Mouse (Mus musculus): ENCODE data around the gene Zfp954. TPM values are rescaled to one million over a fixed set of nuclear protein-coding genes. Genes with fewer than 3 reads are reported as not detected.
"Not testable (repeated sequence)": the region's sequence is repeated elsewhere in the genome, so short reads cannot be mapped to it uniquely, and the experiment has no call there.

Zfp954 gene
- polyA plus RNA-seq (2012; ENCODE audit: insufficient read depth, insufficient read length, missing spikeins) = 10.4 and 11.0 TPM in 2 replicates

DNA sequence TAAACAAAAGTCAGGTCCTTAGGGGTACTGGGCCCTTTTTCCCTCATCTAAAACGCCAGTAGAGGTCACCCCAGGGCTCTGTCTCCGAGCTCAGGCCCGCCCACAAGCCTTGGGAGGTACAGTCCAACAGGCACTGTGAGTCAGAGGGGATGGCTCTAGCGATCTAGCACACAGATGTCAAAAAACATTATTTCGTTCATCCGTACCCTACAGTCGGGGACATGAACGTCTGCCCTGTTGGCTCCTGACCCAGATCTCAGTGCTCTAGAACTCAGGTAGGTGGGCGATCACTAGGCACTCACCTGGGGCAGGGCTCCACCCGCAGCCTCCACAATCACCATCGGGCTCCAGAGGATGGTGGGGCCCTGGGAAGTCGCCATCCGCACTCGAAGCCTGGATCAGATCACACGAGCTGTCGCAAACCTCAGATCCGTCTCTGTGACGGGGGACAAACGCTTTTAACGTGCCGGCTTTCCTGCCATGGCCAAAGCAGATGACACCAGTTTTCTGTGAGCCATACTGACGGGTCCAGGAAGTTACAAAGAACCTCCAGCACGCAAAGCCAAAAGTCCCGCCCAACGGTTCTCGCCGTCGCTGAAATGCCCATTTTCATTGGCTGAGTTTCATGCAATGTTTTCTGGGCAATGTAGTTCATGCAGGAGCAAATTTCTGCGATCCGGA lies at the start of gene Zfp954:
Gene Zfp954, minus strand, starts transcription at position 568 of the 681 bp plus-strand sequence.
- Histone ChIP-seq H3K4me3 (ENCODE audit: insufficient read depth, low read length) (peak within 1 kb of the TSS; percentile 74), H3K4me1 (ENCODE audit: control insufficient read depth, insufficient read depth, low read length) (peaks cover 4% of the 10 kb centered on the region; the same call in 1 of the 2 replicates), H3K27ac (ENCODE audit: insufficient read depth, low read depth, low read length) (0 out of 2 replicates have a peak within 1 kb of the TSS, but pooled peaks have one; percentile 9)
- TF ChIP-seq POLR2A (IDR thresholded peaks at IDR 0.05; ENCODE audit: borderline replicate concordance, low read depth, low read length) (no peak), CTCF (IDR thresholded peaks at IDR 0.05; ENCODE audit: low read depth, low read length) (peak; percentile 16; the same call in 1 of the 2 replicates)

DNA sequence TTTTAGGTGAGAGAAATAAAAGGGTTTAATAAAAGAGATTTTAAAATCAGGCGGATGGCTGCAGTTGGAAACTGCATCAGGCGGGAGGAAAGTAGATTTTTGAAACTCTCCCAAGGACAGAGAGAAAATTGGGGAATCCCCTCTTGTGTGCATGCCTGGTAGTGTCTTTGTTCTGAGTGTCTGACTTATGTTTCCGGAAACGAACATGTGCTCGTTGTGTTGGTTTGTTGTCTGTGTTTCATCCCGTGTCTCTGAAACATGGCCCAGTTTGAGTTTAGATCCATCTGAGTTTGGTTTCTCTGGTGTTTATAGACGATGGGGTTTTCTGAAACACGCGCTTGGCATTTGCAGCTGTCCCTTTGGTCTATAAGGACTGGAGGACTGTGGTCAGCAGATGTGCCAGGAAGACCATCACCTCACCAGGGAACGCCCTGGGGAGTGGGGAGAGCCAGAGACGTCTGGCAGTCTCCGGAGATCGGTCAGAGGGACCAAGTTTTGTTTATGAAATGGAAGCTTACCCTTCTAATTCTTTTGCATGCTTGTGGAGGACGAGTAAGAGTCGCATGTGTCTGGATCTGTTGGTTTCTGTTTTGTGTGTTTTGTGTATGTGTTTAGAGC lies 24.8 kb upstream of the Zfp954 start:
- Histone ChIP-seq H3K4me1 (ENCODE audit: control insufficient read depth, insufficient read depth, low read length) (no peaks in the 10 kb centered on the region), H3K4me3 (ENCODE audit: insufficient read depth, low read length) (no peak overlapping the region), H3K27ac (ENCODE audit: insufficient read depth, low read depth, low read length) (no peak overlapping the region)
- TF ChIP-seq POLR2A (IDR thresholded peaks at IDR 0.05; ENCODE audit: borderline replicate concordance, low read depth, low read length) (no peak), CTCF (IDR thresholded peaks at IDR 0.05; ENCODE audit: low read depth, low read length) (no peak)

DNA sequence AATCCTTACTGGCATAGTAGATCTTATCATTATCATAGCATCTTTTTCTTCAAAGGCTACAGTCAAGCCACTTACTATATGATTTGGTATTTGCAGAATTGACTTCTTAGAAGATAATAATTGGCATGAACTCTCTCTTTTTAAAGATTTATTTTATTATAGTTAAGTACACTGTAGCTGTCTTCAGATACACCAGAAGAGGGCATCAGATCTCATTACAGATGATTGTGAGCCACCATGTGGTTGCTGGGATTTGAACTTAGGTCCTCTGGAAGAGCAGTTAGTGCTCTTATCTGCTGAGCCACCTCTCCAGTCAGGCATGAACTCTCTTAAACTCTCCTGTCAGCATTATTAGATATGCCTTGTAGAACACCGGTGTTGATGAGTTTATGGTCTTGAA lies 22.9 kb upstream of the Zfp954 start:
- H3K27ac ChIP-seq (ENCODE audit: insufficient read depth, low read depth, low read length) = no peak overlapping the region
- no peak overlapping the region for H3K4me3 ChIP-seq (ENCODE audit: insufficient read depth, low read length)
- TF ChIP-seq POLR2A (IDR thresholded peaks at IDR 0.05; ENCODE audit: borderline replicate concordance, low read depth, low read length) (no peak), CTCF (IDR thresholded peaks at IDR 0.05; ENCODE audit: low read depth, low read length) (no peak)
- H3K4me1 ChIP-seq (ENCODE audit: control insufficient read depth, insufficient read depth, low read length) = no peaks in the 10 kb centered on the region

DNA sequence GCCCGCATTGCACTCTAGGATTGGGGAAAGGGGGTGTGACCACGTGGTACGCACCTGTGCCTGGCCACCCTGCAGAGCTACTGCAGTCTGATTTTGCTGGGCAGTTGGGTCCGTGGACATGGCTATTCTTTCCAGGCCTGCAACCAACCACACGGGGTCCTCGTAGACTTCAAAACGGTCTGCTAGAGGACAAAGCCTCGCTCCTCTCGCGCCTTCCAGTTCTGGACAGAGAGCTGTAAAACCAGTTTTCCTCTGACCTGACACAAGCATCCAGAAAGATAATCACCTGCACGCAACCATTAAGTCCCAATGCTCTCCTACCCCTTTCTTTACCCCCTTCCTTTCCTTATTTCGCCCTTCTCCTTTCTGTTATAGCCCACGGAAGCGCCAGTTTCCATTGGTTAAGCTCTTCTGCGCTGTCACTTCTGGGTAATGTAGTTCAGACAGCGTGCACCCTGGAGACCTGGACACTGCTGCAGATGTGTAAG lies 15.1 kb upstream of the Zfp954 start, which contains the start of gene Zfp773:
Gene Zfp773, minus strand, starts transcription at position 377 of the 488 bp plus-strand sequence.
- Histone ChIP-seq H3K4me1 (ENCODE audit: control insufficient read depth, insufficient read depth, low read length) (no peaks in the 10 kb centered on the region), H3K27ac (ENCODE audit: insufficient read depth, low read depth, low read length) (no peak within 1 kb of the TSS), H3K4me3 (ENCODE audit: insufficient read depth, low read length) (peak within 1 kb of the TSS; percentile 68)
- TF ChIP-seq CTCF (IDR thresholded peaks at IDR 0.05; ENCODE audit: low read depth, low read length) = no peak
- TF ChIP-seq POLR2A (IDR thresholded peaks at IDR 0.05; ENCODE audit: borderline replicate concordance, low read depth, low read length) = no peak

DNA sequence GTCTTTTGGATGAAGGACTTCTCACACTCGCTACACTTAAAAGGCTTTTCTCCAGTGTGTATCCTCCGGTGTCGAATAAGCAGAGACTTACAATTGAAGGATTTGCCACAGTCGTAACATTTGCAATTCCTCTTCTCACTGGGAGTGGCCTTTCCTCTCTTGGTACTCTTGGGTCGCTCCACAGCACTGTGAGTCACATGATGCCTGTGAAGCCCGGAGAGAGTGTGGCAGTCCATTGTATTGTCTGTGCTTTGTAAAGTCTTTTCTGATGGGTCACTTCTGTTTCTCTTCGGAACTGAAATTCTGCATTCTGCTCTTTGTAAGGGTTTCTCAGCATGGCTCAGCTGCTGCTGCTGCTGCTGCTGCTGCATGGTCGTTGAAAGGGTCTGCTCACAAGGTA lies 11.5 kb upstream of the Zfp954 start:
- Histone ChIP-seq H3K4me1 (ENCODE audit: control insufficient read depth, insufficient read depth, low read length) (no peaks in the 10 kb centered on the region), H3K4me3 (ENCODE audit: insufficient read depth, low read length) (no peak overlapping the region), H3K27ac (ENCODE audit: insufficient read depth, low read depth, low read length) (no peak overlapping the region)
- TF ChIP-seq CTCF (IDR thresholded peaks at IDR 0.05; ENCODE audit: low read depth, low read length) (no peak), POLR2A (IDR thresholded peaks at IDR 0.05; ENCODE audit: borderline replicate concordance, low read depth, low read length) (no peak)

DNA sequence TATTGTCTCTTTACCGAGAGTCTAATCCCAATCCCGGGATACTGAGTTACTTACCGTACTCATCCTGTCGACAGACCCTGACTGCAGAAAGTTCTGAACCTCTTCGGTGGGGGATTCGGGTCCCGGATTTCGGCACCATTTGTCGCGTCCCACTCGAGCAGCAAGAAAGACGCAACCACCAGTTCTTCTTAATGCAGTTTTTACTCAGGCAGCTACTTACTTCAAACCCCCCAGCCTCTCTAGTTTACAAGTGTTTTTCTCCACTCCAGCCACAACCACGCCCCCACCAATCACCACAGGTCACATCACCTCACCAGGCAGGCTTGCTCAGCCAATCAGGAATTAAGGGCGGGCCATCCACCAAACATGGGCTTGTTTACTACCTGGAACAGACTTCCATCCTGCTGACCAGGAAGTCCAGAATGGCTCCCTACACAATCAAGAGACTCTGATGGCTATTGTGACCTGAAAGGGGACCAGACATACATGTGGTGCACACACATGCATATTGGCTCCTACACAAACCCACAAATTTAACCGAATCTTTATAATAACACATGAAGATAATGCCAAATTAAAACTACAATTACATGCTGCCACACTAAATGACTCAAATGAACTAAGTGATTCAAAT lies 9.3 kb upstream of the Zfp954 start:
- H3K27ac ChIP-seq (ENCODE audit: insufficient read depth, low read depth, low read length); H3K4me3 ChIP-seq (ENCODE audit: insufficient read depth, low read length); H3K4me1 ChIP-seq (ENCODE audit: control insufficient read depth, insufficient read depth, low read length): not testable (repeated sequence)

DNA sequence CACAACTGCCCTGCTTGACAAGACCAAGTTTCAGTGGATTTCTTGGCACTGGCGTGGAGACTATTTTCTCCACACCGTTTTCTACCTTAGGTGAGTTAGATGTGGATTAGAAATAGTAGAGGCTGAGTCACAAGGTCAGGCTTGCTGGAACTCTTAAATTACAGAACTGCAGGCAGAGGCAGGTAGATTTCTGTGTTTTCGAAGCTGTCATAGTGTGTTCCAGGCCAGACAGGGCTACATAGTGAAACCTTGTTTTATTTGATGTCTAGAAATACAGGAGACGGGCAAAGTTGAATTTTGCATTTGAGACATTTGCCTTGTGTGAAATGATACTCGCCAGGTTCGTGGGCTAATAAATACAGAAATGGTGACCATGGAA lies 303 bp upstream of the Zfp954 start:
- Histone ChIP-seq H3K27ac (ENCODE audit: insufficient read depth, low read depth, low read length) (no peak overlapping the region), H3K4me1 (ENCODE audit: control insufficient read depth, insufficient read depth, low read length) (peaks cover 4% of the 10 kb centered on the region; the same call in 1 of the 2 replicates), H3K4me3 (ENCODE audit: insufficient read depth, low read length) (peak overlapping the region; percentile 30)
- TF ChIP-seq POLR2A (IDR thresholded peaks at IDR 0.05; ENCODE audit: borderline replicate concordance, low read depth, low read length) (no peak), CTCF (IDR thresholded peaks at IDR 0.05; ENCODE audit: low read depth, low read length) (no peak)

DNA sequence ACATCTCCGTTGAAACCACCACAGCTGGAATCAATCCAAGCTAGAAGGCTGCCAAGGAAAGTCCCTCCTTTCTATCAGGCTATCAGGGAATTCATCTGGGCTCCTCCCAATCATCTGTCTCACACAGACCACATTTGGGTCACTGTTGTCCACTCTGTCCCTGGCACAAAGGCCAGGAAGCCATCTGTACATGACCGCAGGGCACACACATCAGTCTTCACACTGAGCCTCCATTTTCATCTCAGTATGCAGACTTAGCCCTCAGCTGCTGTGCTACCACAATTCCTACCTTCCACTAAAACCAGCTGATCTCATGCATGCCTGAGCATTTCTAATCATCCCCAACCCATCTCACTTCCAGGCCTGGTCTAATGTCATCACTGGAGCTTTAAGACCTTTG lies 2.8 kb downstream of the Zfp954 start:
- TF ChIP-seq CTCF (IDR thresholded peaks at IDR 0.05; ENCODE audit: low read depth, low read length) (no peak), POLR2A (IDR thresholded peaks at IDR 0.05; ENCODE audit: borderline replicate concordance, low read depth, low read length) (no peak)
- H3K4me3 ChIP-seq (ENCODE audit: insufficient read depth, low read length) = no peak overlapping the region
- H3K4me1 ChIP-seq (ENCODE audit: control insufficient read depth, insufficient read depth, low read length) = peaks cover 4% of the 10 kb centered on the region; the same call in 1 of the 2 replicates
- H3K27ac ChIP-seq (ENCODE audit: insufficient read depth, low read depth, low read length) = no peak overlapping the region

DNA sequence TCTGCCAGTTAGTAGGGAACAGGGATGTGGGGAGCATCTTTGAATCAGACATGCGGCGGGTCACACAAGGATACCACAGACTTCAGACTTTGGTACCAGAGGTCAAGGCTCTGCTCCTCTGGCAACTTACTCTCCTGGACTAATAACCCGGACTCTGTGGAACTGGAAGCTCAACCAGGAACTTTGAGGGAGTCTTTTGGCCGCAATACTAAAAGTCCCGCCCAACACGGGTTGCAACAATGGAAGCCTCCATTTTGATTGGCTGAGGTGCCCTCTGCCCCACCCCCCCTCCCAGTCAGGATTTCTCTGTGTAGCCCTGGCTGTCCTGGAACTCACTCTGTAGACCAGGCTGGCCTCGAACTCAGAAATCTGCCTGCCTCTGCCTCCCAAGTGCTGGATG lies 12.8 kb downstream of the Zfp954 start:
- TF ChIP-seq POLR2A (IDR thresholded peaks at IDR 0.05; ENCODE audit: borderline replicate concordance, low read depth, low read length) = no peak
- Histone ChIP-seq H3K4me1 (ENCODE audit: control insufficient read depth, insufficient read depth, low read length) (no peaks in the 10 kb centered on the region), H3K27ac (ENCODE audit: insufficient read depth, low read depth, low read length) (no peak overlapping the region), H3K4me3 (ENCODE audit: insufficient read depth, low read length) (no peak overlapping the region)

Other genes starting within 250 kb of the Zfp954 start
- not detected in 2 replicates for gene Aurkc, start 126.2 kb downstream of the Zfp954 start, polyA plus RNA-seq (2012; ENCODE audit: insufficient read depth, insufficient read length, missing spikeins)
- 2.3 and 2.6 TPM in 2 replicates for gene Zfp773, start 15.3 kb upstream of the Zfp954 start, polyA plus RNA-seq (2012; ENCODE audit: insufficient read depth, insufficient read length, missing spikeins)
- 2.9 and 3.1 TPM in 2 replicates for gene Zfp418, start 49.8 kb upstream of the Zfp954 start, polyA plus RNA-seq (2012; ENCODE audit: insufficient read depth, insufficient read length, missing spikeins)
- 3.6 and 4.1 TPM in 2 replicates for gene Zfp772, start 88.5 kb upstream of the Zfp954 start, polyA plus RNA-seq (2012; ENCODE audit: insufficient read depth, insufficient read length, missing spikeins)
- 1.4 TPM in 1 of 2 replicates, not detected in the other for gene Vmn2r29, start 125.8 kb upstream of the Zfp954 start, polyA plus RNA-seq (2012; ENCODE audit: insufficient read depth, insufficient read length, missing spikeins)
- 3.0 and 3.4 TPM in 2 replicates for gene Gm45844, start 156.8 kb upstream of the Zfp954 start, polyA plus RNA-seq (2012; ENCODE audit: insufficient read depth, insufficient read length, missing spikeins)
- 40.8 and 44.2 TPM in 2 replicates for gene Clcn4, start 179.4 kb upstream of the Zfp954 start, polyA plus RNA-seq (2012; ENCODE audit: insufficient read depth, insufficient read length, missing spikeins)
- gene Vmn2r30, start 216.1 kb upstream of the Zfp954 start, polyA plus RNA-seq (2012; ENCODE audit: insufficient read depth, insufficient read length, missing spikeins) = 0.07 and 0.21 TPM in 2 replicates

All from bone marrow macrophage, adult 2 months (primary cell).